Mouse (Mus musculus) thymus, postnatal 10 days (tissue): ENCODE measurements around the gene Ap3b1.

Source experiments
- DNase-seq, 2 experiments: peaks; one replicate each; pipeline ENCODE4 v3.0.0; 2021; ENCODE audit warnings: low spot score in 2 of 2

Gene Ap3b1

DNA sequence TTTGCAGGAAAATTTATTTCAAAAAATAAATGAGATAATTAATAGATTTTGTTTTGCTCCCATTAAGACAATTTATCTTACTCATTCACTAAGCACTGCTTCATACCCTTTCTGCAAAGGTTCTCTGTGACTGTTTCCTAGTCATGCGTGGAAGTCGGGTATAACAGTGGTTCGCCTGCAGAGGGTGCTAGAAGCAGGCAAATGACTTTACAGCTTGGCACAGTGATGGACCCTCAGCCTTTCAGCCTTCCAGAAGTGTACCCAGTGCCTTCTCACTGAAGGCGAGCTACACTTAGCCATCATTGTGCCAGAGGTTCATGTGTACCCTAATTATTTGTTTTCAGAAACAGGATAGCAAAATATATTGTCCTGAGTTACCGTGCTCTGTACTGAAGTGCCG lies 92.5 kb downstream of the Ap3b1 start:
- DNase-seq: peak in 1 of 2 experiments; percentile 20

DNA sequence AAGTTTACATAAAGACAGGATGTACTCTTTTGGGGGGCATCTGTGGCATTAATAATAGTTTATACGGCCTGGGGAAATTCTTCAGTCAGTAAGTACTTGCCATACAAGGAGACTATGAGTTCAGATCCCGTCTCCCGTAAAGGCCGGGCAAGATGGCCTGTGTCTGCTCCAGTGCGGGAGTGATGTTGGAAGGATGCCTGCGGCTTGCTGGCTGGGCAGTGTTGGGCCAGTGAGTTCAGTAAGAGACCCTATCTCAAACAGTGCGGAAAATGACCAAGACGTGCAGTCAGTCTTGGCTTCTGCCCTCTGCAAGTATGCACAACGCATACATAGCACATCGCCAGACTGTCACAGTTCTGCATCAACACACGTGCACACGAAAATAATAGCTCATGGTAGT lies 95.4 kb downstream of the Ap3b1 start:
- DNase-seq: no peak

DNA sequence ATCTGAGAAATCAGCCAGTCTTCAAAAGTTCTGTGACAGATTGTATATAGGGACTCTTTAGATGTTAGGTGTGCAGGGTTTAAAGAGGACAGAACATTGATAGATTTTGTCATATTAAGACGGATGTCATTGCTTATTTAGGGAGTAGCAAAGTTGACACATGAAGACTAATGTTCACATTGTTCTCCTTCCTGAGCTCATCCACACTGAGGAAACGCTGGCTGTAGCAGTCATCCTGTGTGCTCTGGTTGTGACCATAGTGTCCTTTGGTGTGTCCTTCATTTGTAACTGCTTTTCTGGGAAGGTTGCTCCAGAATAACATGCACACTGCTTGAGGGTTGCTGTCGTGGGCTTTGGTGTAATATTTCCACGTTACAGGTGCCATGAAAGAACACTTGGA lies 100.4 kb downstream of the Ap3b1 start:
- DNase-seq: no peak

DNA sequence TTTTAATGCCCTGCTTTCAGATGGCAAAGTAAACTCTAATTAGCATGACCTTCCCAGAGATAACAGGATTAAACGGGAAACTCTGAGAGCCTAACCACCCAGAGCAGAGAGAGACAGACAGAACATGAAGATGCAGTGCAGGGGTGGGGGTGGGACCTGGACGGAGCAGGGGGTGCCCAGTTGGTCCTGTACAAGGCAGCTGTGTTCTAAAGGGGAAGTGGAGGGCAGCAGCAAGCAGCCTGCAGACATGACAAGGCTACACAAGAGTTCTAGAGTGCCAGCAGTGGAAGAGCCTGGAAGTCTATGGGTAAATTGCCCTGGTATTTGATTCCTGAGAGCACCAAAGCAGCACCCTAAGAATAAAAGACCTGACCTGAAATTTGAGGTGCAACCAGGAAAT lies 105.5 kb downstream of the Ap3b1 start:
- DNase-seq: no peak

DNA sequence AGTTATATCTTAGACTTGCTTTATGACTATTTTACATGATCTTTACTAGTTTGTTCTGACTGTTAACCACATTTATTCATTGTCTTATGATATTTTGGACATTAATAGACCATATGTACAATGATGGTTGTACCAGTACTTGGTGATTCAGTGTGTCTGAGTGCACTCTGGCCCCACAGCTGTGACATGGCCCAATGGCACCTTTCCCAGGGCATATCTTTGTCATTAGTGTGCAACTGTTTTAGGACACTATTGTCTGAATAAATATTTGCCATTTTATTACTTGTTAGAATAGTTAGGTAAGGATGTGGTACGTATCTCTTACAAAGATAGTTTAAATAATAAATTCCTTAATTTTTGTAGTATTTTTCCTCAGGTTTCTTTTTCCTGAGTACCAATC lies 109.8 kb downstream of the Ap3b1 start:
- DNase-seq: no peak

DNA sequence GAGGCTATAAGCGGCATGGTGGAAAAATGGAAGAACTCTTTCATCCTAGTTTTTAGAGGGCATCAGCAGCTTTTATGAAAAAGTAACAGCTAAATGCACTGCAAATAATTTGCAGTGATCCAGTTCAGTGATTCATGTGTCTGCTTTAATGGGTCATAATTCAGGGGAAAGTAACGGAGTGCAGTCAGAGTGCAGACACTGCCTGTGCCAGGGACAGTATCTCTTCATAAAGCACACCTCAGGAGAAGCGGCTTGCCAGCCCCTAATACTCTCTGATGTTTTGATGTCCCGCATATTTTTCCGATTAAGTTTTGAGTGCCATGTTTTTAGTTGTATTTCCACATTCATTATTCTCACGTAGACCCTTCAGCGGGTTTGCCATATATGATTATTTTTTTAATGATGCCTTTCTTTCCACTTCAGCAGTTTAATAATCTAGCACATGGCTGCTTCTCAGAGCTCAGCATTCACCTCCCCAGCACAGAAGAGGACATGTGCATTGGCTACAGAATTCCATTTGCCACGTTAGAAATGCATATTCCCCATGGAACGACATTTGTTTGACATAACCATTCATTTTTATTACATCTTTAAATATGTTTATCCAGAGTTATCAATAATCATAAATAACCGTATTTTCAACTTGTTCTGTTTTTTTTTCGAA lies 112.4 kb downstream of the Ap3b1 start:
- DNase-seq: no peak

DNA sequence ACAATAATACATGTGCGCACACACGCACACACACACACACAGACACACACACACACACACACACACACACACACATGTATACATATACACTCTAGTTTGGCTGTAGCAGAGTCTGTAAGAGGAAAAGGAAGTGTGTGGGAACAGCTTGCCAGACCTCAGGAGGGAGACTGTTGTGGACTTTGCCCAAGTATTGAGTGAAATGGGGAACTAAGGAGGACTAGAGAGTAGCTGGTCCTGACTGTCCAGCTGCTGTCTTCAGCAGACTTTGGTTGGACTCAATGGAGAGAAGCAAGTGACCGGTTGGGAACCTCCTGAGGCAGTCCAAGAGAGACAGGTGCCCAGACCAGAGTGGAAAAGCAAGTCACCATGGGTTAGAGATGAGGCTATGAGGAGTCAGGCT lies 117.4 kb downstream of the Ap3b1 start:
- DNase-seq: no peak

DNA sequence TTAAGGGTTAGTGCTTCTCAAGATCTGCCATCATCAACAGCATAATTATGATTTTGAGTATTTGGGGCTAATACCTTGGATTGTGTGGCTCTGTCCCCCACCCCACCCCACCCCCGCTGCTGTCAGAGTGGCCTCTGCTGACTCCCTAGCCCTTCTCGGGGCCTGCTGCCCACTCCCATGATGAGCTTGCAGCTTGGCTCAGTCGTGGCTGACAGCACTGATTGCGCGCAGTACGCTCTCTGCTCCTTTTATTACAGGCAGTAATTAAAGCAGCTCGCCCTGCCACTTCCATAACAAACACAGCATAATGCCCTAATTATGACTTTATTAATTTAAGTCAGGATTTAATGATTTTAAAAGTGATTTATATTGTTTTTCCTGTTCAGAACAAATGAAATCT lies 121.5 kb downstream of the Ap3b1 start:
- no peak for DNase-seq

DNA sequence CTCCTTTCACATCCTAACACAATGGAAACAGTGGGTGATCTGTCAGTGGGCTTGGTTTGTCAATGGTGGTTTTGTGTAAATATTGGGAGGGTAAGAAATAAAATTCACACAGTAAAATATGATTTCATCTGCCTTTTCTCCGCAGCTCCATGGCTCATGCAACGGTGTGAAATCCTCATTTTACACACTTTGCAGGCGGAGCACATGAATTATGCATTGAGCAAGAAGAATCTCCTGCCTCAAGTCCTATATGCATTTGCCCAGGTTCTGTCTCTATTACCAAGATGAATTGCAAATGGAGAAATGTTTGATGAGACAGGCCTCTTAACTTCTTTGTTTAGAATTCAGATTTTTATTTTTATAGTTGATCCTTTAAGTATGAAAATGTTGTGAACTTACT lies 131.9 kb downstream of the Ap3b1 start:
- DNase-seq: no peak

DNA sequence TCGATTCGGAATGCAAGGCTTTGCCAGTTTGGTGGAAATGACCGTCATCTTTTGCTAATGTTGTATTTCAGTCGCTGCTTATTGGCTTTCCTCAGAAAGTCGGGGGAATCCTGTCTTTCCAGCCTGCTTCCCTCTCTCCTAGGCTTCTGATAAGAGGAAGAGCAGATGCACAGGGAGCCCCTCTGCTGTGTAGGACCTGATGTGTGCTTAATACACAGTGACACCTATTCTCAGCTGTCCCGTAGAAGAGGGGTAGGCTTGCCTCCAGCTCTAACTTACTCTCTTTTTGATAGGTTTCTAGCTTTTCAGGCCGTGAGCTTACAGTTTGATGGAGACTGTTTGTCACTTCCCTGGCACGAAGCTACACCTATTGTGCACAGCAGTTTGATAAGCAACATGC lies 132.4 kb downstream of the Ap3b1 start:
- no peak for DNase-seq

DNA sequence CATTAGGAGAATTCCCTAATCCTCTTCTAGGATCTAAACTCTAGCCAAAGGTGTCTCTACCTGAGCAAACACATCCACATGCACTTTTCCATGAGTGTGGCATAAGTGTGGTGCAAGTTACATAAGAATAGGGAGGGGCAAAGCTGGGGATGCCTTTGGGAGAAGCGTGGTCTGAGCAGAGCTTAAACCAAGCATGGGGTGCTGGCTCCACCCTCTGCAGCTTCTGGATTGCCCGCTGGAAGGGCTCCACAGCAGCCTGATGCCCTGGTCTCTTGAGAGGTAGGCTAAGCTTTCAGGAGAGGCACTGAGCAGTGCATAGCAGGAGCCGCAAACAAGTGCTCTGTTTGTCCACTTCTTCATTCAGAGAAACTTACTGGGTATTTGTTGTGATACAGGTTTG lies 138.8 kb downstream of the Ap3b1 start:
- no peak for DNase-seq

DNA sequence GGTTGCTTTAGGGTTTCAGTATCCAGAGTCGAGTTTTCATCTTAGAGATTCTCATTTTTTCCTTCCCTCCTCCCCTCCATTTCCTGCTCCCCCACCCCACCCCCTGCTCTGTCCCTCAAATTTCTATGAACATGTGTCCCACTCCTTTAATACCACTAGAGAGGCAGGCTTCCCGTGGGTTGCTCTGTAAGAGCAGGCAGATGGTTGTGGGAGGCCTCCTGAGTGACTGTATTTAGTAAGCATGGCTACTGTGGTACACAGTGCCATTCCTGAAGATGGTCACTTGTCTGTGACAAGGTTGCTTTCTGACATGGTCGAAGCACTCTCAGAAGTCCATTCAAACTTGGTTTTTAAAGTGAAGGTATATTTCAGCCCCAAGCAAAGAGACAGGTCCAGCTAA lies 147.7 kb downstream of the Ap3b1 start:
- no peak for DNase-seq

DNA sequence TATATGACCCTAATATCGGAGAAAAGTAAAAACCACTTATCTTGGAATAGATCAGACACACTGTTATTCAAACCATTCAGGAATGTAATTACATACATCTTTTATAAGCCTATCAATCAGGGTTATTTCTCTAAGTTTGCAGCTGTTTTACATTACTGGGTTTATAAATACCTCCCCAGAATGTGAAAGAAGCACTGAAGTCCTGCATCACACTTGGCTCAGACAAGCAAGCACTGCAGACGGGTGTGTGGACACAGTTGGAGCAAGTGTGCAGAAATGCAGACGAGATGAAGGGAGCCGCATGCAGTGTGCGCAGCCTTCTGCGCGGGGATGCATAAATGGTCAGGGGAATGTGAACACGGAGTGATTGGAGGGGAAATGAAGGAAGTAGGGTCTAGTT lies 149.6 kb downstream of the Ap3b1 start:
- no peak for DNase-seq

DNA sequence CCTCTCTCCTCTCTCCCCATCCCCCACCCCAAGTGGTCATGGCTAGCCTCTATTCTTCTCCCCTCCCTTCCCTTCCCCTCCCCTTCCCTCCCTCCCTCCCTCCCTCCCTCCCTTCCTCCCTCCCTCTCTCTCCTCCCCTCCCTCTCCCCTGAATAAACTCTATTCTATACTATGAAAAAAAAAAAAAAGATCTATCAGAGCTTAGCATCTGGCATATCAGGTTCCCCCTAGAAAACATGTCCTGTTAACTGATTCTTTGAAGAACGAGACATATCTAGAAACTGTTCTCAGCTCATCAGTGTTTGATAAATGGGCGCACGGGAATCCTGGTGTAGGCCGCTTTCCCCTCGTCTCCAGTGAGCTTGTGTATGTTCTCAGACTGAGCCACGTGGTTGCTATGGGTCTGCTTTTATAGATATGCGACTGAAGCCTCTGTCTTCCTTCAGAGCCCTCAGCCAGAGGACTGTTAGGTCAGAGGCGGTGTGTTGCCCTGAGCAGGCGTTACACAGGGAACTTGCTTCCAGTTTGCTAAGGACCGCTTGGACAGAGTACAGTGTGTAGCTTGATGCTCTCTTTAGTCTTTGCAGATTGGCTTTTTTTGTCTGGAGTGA lies 154.5 kb downstream of the Ap3b1 start:
- no peak for DNase-seq

DNA sequence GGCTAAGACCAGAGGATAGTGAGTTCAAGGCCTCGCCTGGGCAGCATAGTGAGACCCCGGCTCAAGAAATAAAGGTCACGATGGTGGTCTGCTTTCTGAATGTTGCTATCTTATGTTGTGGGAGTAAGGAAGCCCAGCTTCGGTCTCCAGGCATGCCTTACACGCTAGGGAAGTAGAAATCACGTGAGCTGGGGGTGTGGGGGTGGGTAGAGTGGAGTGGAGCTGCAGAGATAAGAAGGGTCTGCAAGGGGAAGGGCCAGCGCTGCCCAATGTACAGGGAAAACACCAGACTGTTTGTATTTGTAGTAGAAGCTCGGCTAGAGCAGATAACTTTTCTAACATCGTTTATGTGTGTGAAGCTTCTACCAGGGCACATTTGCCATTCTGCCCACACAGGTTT lies 155.1 kb downstream of the Ap3b1 start:
- DNase-seq: no peak

DNA sequence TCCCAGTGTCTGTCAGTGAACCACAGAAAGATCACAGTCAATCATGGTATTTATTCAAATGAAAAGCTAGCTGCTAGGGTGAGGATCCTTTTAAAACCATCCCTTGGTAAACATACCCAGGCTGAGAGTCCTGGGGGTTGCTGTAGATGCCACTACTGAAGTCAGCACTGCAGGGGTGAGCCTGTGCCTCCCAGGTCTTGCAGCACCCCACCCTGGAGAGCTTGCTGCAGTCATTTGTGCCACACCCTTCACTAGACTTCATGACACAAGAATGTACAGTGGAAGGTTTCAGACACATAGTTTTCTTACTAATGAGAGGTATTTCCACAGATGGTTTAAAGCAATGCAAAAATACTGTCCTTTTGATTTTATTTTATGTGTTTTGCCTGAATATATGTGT lies 156.2 kb downstream of the Ap3b1 start:
- no peak for DNase-seq

DNA sequence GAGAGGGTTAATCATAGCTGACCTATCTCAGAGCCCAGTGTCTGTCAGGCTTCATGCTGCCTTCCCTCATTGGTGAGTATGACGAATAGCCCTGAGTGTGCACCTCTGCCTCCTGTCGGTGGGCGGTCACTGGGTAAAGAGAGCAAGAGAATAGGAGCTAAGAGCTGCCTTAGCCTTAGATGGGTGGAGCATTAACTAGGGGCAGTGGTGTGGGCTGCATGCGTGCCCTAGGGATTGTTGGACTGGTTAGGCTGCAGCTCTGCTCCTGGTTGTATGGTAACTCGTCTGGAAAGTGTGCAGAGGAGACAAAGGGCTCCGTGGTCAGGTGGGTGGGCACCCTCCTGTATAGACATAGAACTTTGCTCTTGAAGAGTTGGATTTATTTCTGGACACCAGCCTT lies 157.8 kb downstream of the Ap3b1 start:
- no peak for DNase-seq

DNA sequence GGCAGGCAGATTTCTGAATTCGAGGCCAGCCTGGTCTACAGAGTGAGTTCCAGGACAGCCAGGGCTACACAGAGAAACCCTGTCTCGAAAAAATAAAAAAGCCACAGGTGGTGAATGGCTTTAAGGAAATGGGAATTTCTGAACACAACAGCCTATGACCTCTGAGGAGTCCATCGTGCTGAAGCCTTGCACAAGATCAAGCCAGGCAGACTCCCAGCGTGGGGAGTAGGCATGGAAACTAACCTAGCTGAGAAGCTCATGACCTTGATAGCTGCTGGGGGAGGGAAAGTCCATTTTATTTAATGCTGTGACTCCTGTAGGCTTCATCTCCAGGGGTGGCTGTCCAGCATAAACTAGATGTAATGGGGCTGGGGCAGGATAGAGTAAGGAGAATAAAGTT lies 159.4 kb downstream of the Ap3b1 start:
- DNase-seq: no peak

DNA sequence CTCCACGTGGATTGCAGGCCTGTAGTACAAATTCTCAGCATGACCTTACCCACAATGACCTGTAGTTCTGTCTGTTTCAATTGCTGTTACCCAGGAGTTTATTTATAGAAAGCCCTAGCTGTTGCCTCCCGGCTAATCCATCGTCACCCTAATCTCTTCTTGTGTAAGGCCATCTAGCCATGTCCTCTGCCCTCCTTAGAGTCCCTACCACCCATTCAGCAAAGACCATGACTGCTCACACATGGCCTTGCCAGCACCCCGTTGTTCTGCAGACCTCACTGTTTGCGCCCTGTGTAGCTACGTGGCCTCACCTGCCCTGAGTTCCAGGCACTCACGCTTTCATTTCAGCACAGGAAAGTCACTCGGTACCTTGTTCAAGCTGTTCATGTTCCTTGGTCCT lies 160.5 kb downstream of the Ap3b1 start:
- no peak for DNase-seq

DNA sequence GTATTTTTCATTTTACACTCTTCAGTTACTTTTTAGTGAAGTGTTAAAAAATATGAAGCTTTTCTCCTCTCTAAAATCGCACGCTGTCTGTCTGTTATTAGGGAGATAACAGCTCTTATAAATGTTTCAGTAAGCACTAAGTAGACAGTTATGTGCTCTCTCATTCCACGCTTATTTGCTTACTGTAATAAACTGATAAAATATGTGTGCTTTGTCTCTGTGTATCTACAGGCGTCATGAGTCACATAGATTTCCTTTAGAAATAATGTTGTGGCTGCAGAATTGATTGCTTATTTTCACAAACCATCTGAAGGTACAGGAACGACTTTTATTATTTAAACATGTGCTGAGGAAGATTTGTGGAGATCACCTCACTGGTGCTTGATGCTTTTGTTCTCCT lies 164.5 kb downstream of the Ap3b1 start:
- DNase-seq: no peak

DNA sequence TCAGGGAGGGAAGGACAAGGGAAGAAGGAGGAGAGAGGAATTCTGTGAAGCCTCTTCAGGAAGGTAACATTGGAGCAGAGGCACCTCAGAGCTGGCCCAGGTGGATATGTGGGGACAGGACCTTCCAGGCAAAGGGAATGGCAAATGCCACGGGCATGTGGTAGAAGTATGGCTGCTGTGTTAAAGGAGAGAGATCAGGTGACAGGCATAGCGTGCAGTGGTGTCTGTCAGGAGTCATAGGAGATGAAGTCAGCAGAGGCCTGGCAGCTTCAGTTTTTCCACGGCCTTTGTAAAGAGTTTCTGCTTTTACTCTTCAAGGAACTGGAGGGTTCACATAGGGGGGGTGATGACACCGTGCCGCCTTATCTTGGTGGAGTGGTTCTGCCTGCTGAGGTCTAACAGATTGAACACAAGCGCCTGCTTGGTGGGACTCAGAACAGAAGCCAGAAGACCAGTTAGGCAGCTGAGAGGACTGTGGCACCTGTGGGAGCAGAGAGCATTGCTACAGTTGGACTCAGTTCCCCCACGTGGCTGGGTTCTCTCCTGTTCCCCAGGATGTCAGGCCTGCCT lies 166.0 kb downstream of the Ap3b1 start:
- no peak for DNase-seq

DNA sequence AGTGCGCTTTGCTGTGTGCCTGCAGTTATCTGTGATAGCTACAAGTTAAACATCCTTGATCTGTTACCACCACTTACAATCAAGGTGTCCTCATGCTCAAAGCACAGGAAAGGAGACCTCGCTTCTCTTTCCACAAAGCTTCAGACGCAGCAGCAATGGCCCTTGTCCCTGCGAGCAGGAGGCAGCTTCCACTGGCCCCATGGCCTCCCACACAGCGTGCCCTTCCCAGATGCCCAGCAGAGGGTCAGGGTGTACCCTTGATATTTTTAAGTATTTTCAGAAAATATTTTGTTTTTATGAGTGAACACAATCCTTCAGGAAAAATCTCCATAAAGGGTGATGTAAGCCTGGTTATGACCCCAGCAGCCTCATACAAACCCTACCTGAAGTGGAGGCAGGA lies 170.4 kb downstream of the Ap3b1 start:
- DNase-seq: no peak

DNA sequence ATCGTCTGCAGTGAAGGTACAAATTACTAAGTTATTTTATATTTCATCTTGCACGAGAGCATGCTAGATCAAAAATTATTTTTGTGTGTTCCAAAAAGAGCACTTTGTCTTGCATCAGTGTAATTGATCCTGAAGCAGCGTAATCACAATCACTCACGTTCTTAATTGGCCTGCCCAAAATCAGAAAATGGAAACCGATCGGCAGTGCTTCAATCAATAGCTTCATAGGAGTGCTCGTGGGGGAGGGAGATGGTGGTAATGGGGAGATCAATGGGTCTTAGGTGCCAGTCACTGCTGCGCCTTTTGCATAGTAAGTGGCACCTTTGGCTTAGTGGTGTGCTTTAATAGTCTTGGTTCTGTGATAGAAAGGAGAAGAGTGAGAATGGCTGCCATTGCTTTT lies 174.8 kb downstream of the Ap3b1 start:
- no peak for DNase-seq

DNA sequence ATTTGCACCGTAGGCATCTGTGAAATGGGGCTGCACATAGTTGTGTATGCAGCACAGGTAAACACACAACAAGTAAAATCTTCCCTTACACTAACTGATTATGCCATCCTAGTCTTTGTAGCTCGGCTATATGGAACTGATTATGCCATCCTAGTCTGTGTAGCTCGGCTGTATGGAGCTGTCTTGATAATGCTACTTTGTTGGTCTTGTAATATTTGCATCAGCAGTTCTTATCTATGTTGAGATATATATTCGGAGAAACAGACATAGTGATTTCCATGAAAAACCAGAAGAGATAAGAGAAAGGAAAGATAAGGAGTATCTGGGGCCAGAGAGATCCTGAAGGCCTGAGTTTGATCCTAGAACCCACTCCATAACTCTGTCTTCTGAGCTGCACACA lies 178.6 kb downstream of the Ap3b1 start:
- DNase-seq: no peak
